Mouse (Mus musculus) CH12.LX (cell line): ENCODE results near the gene Arhgef10l. TPM values are rescaled to one million over a fixed set of nuclear protein-coding genes. Genes with fewer than 3 reads are reported as not detected.

Experiments
- DNase-seq: peaks from one replicate; pipeline ENCODE4 v3.0.0-alpha.2; 2013; ENCODE audit errors: extremely low read depth
- H3K27ac ChIP-seq: 2 replicates; pipeline ENCODE4 v1.5.1; 2012; ENCODE audit warnings: low read depth, mild to moderate bottlenecking, control low read depth, moderate library complexity; ENCODE audit not compliant: insufficient read depth
- H3K27me3 ChIP-seq: replicated peaks from 2 replicates; pipeline ENCODE3; 2012; ENCODE audit warnings: inconsistent platforms
- H3K36me3 ChIP-seq, 2 experiments: replicated peaks in 1 of 2; 2 replicates each; pipeline versions ENCODE3 to v1.6.1; 2012; ENCODE audit warnings: inconsistent platforms in 1 of 2, low read length in 1 of 2, mild to moderate bottlenecking in 1 of 2, mixed read lengths in 1 of 2, moderate library complexity in 1 of 2; ENCODE audit not compliant: control insufficient read depth in 1 of 2, insufficient read depth in 1 of 2
- H3K4me1 ChIP-seq, 2 experiments: 2 replicates each; pipeline ENCODE4 v1.6.1; 2012; ENCODE audit warnings: inconsistent platforms in 1 of 2, moderate library complexity in 1 of 2; ENCODE audit not compliant: insufficient read depth in 2 of 2, control insufficient read depth in 1 of 2
- H3K4me2 ChIP-seq: 2 replicates; pipeline ENCODE4 v1.6.1; 2012; ENCODE audit warnings: low read depth, mild to moderate bottlenecking, control low read depth; ENCODE audit not compliant: poor library complexity, insufficient read depth, severe bottlenecking
- H3K4me3 ChIP-seq, 3 experiments: fragments of 150-350 bp in 1 of 3; sonication (generic) in 1 of 3; replicated peaks in 1 of 3; 2 replicates each; pipeline versions ENCODE3 to v1.5.1; 2011 to 2012; ENCODE audit warnings: low read depth in 2 of 3, low read length in 2 of 3, mild to moderate bottlenecking in 2 of 3, moderate library complexity in 2 of 3, control low read depth in 1 of 3, improper control_type of control experiment in 1 of 3, inconsistent platforms in 1 of 3, mixed read lengths in 1 of 3; ENCODE audit not compliant: poor library complexity in 1 of 3
- H3K79me2 ChIP-seq: replicated peaks from 2 replicates; pipeline ENCODE4 v1.6.1; 2012; ENCODE audit warnings: mild to moderate bottlenecking, moderate library complexity; ENCODE audit not compliant: control insufficient read depth, poor library complexity, insufficient read depth, severe bottlenecking; ENCODE audit errors: extremely low read depth
- H3K9ac ChIP-seq: 2 replicates; pipeline ENCODE4 v1.6.1; 2012; ENCODE audit warnings: low read depth, mild to moderate bottlenecking, control low read depth, moderate library complexity; ENCODE audit not compliant: insufficient read depth
- H3K9me3 ChIP-seq: replicated peaks from 2 replicates; pipeline ENCODE3; 2012; ENCODE audit warnings: low read length, inconsistent platforms, mixed read lengths
- CTCF ChIP-seq, 2 experiments: IDR thresholded peaks in 1 of 2; conservative IDR thresholded peaks in 1 of 2; 2 replicates each; pipeline ENCODE4 v1.5.1; 2011 to 2012; ENCODE audit warnings: low read depth in 2 of 2, low read length in 2 of 2, improper control_type of control experiment in 1 of 2, inconsistent platforms in 1 of 2, mild to moderate bottlenecking in 1 of 2, moderate library complexity in 1 of 2
- E2F4 ChIP-seq: IDR thresholded peaks from 2 replicates; pipeline ENCODE4 v1.6.1; 2011; ENCODE audit warnings: low read depth, low read length, improper control_type of control experiment; ENCODE audit not compliant: insufficient replicate concordance
- ELF1 ChIP-seq: IDR thresholded peaks from 2 replicates; pipeline ENCODE4 v1.6.1; 2014; ENCODE audit warnings: low read depth, mild to moderate bottlenecking, inconsistent platforms, low read length, improper control_type of control experiment
- ETS1 ChIP-seq: conservative IDR thresholded peaks from 2 replicates; pipeline ENCODE4 v1.6.1; 2012; ENCODE audit warnings: low read depth, mild to moderate bottlenecking, inconsistent platforms, low read length, improper control_type of control experiment, moderate library complexity
- MAFK ChIP-seq: IDR thresholded peaks from 2 replicates; pipeline ENCODE4 v1.6.1; 2011; ENCODE audit warnings: low read length, improper control_type of control experiment; ENCODE audit not compliant: insufficient replicate concordance
- MAX ChIP-seq: IDR thresholded peaks from 2 replicates; pipeline ENCODE4 v1.6.1; 2011; ENCODE audit warnings: low read length, improper control_type of control experiment
- MAZ ChIP-seq: IDR thresholded peaks from 2 replicates; pipeline ENCODE4 v1.6.1; 2012; ENCODE audit warnings: low read depth, mild to moderate bottlenecking, inconsistent platforms, low read length, improper control_type of control experiment, moderate library complexity
- MEF2A ChIP-seq: IDR thresholded peaks from 2 replicates; pipeline ENCODE4 v1.6.1; 2014; ENCODE audit warnings: low read depth, mild to moderate bottlenecking, inconsistent platforms, low read length, improper control_type of control experiment, borderline replicate concordance
- MXI1 ChIP-seq: IDR thresholded peaks from 2 replicates; pipeline ENCODE4 v1.6.1; 2011; ENCODE audit warnings: mild to moderate bottlenecking, low read depth, low read length, improper control_type of control experiment
- MYC ChIP-seq: IDR thresholded peaks from 2 replicates; pipeline ENCODE4 v1.6.1; 2011; ENCODE audit warnings: low read depth, mild to moderate bottlenecking, improper control_type of control experiment, low read length
- NELFE ChIP-seq: IDR thresholded peaks from 2 replicates; pipeline ENCODE4 v1.6.1; 2011; ENCODE audit warnings: low read depth, low read length, improper control_type of control experiment
- POLR2AphosphoS2 ChIP-seq: IDR thresholded peaks from 2 replicates; pipeline ENCODE4 v1.6.1; 2011; ENCODE audit warnings: low read depth, low read length, improper control_type of control experiment
- RAD21 ChIP-seq: IDR thresholded peaks from 2 replicates; pipeline ENCODE4 v1.6.1; 2011; ENCODE audit warnings: low read depth, mild to moderate bottlenecking, low read length, improper control_type of control experiment, moderate library complexity
- SIN3A ChIP-seq: IDR thresholded peaks from 2 replicates; pipeline ENCODE4 v1.6.1; 2012; ENCODE audit warnings: low read length, improper control_type of control experiment, inconsistent platforms
- SMC3 ChIP-seq: IDR thresholded peaks from 2 replicates; pipeline ENCODE4 v1.6.1; 2011; ENCODE audit warnings: low read depth, low read length, improper control_type of control experiment
- TBP ChIP-seq: conservative IDR thresholded peaks from 2 replicates; pipeline ENCODE4 v1.6.1; 2011; ENCODE audit warnings: low read depth, low read length, improper control_type of control experiment
- ZC3H11A ChIP-seq: IDR thresholded peaks from 2 replicates; pipeline ENCODE4 v1.6.1; 2012; ENCODE audit warnings: low read depth, mild to moderate bottlenecking, inconsistent platforms, low read length, improper control_type of control experiment
- ZNF384 ChIP-seq: IDR thresholded peaks from 2 replicates; pipeline ENCODE4 v1.6.1; 2012; ENCODE audit warnings: low read depth, low read length, improper control_type of control experiment, inconsistent platforms
- dilution Hi-C: fragments of 300-500 bp; cut with MboI; formaldehyde crosslinking; loops from 2 replicates; pipeline ENCODE4 v1.14.3; 2020; ENCODE audit warnings: low sequenced_read_pairs; ENCODE audit not compliant: extremely low pct_unique_long_range_greater_than_20kb, extremely low pct_ligation_motif_present
- in situ Hi-C: fragments of 300-500 bp; cut with MboI; formaldehyde crosslinking; loops from 3 replicates; pipeline ENCODE4 v1.14.3; 2019; ENCODE audit warnings: low sequenced_read_pairs, low pct_ligation_motif_present, low pct_unique_long_range_greater_than_20kb, mixed read lengths
- polyA plus RNA-seq: library from polyadenylated mRNA; unstranded; fragments of >175 nt; gene quantifications from 2 replicates; pipeline ENCODE4 v1.2.1, GENCODE M21; 2012; ENCODE audit warnings: low read depth; ENCODE audit not compliant: insufficient read length
- total RNA-seq, 2 experiments: library from RNA; depleted of rRNA; stranded (reverse); fragments of 300-350 nt in 1 of 2; fragments of >200 nt in 1 of 2; gene quantifications; 2 replicates each; pipeline ENCODE4 v1.2.3; 2012 to 2014

Gene Arhgef10l
- total and polyA plus RNA-seq, 3 experiments, result 4.5 to 15.8 (median 10.2) TPM

GRCm38 (mm10) chr4:140556561-140556960 lies 109.3 kb downstream of the Arhgef10l start:
- H3K4me3 ChIP-seq, result no peak overlapping the region
- no peaks in the 10 kb centered on the region for H3K79me2 ChIP-seq
- no peak overlapping the region for H3K9ac ChIP-seq
- H3K27ac ChIP-seq, result no peak overlapping the region
- TF ChIP-seq E2F4, result no peak
- TF ChIP-seq ELF1, result no peak
- no peak for TF ChIP-seq ETS1
- no peak for TF ChIP-seq ZNF384
- TF ChIP-seq POLR2AphosphoS2, result no peak
- TF ChIP-seq NELFE, result no peak
- no peak for TF ChIP-seq MAZ
- TF ChIP-seq MXI1, result no peak
- no peak for TF ChIP-seq SIN3A
- TF ChIP-seq MAX, result no peak
- TF ChIP-seq TBP, result no peak
- TF ChIP-seq MAFK, result no peak
- TF ChIP-seq, all 38 proteins: peak for 0
- Histone ChIP-seq H3K9me3 (peaks cover 5% of the 10 kb centered on the region), H3K4me1 (peaks cover 9 to 13% of the 10 kb centered on the region in 2 experiments), H3K4me2 (no peak overlapping the region), H3K36me3 (peaks cover 4 to 91% of the 10 kb centered on the region in 2 experiments), H3K27me3 (no peaks in the 10 kb centered on the region)
- no peak for DNase-seq
- dilution Hi-C loops, result no loop called here
- in situ Hi-C loops, result loop anchor here (10.0 kb wide), 1 partner anchor 118 kb away; no protein-coding TSS in a partner anchor

GRCm38 (mm10) chr4:140555273-140555672 lies 110.5 kb downstream of the Arhgef10l start:
- Histone ChIP-seq H3K36me3 (peaks cover 0 to 91% of the 10 kb centered on the region in 2 experiments), H3K79me2 (no peaks in the 10 kb centered on the region), H3K4me2 (no peak overlapping the region), H3K9ac (no peak overlapping the region), H3K9me3 (no peaks in the 10 kb centered on the region), H3K27ac (no peak overlapping the region), H3K4me1 (peaks cover 6 to 13% of the 10 kb centered on the region in 2 experiments), H3K4me3 (no peak overlapping the region), H3K27me3 (no peaks in the 10 kb centered on the region)
- dilution Hi-C loops (no loop called here), in situ Hi-C loops (loop anchor here (10.0 kb wide), 1 partner anchor 120 kb away; no protein-coding TSS in a partner anchor)
- TF ChIP-seq SMC3 (peak; percentile 95), MEF2A (0 out of 2 replicates have a peak, but pooled peaks have one; percentile 8), MXI1 (no peak), MYC (no peak), TBP (no peak), CTCF (conservative IDR thresholded peaks at IDR 0.05 in 1 of 2, IDR thresholded peaks at IDR 0.05 in 1 of 2; ENCODE audit: low read depth in 2 of 2, low read length in 2 of 2) (peak; percentile 60 to 93; a peak in 3 of 4 replicates), ZC3H11A (peak; percentile 56), RAD21 (peak; percentile 90)
- peak; percentile 73 for DNase-seq
